In genomic region chr1:126461527-126462354, GRCm38 (mm10) we compare ENCODE assay signal across 15 mouse cellular contexts.
A peak's percentile ranks its signal among the peaks of the same experiment; 100 is the strongest.
DNase-seq lines count a peak whose midpoint lies in the region; ATAC-seq and TF ChIP-seq lines count a peak whose summit lies in the region.
"Had no signal": no experiment of that assay in that cellular context is flagged by ENCODE, and none has a peak within 500 bp of the region (broad histone marks: within the 10 kb centered on the region; RNA-seq: fewer than 3 reads in every experiment).

No protein-coding gene starts in this region.

- no peak overlapping the region for H3K9ac ChIP-seq in heart, embryonic 11.5 days (ENCODE audit: low read depth, low read length)
- H3K9ac ChIP-seq in lung, embryonic 14.5 days, result no peak overlapping the region
- H3K9ac ChIP-seq in forebrain, embryonic 16.5 days (replicated peaks; ENCODE audit: low read depth, low read length), result no peak overlapping the region
- H3K9ac ChIP-seq: embryonic facial prominence, embryonic 13.5 days had no signal

- no peak overlapping the region for H3K4me3 ChIP-seq in heart, embryonic 11.5 days (ENCODE audit: low read depth, low read length)
- H3K4me3 ChIP-seq in lung, embryonic 14.5 days (ENCODE audit: low read depth, low read length), result no peak overlapping the region
- no peak overlapping the region for H3K4me3 ChIP-seq in forebrain, embryonic 16.5 days (replicated peaks; ENCODE audit: low read length)
- H3K4me3 ChIP-seq: embryonic facial prominence, embryonic 13.5 days; layer of hippocampus, adult 2 months had no signal

- TF ChIP-seq CTCF in lung, embryonic 14.5 days (IDR thresholded peaks at IDR 0.05; ENCODE audit: low read depth), result no peak

- intact Hi-C loops in heart, postnatal 14 days (cut with DNase I), result no loop called here

- DNase-seq in heart, postnatal 14 days, result no peak
- peak; percentile 54 for DNase-seq in lung, embryonic 14.5 days
- DNase-seq in lung, adult 18-20 months, result no peak
- DNase-seq in lung, postnatal 10 days, result peak; percentile 35
- no peak for DNase-seq in thymus, postnatal 0 days (ENCODE audit: low spot score)
- DNase-seq: adrenal gland, adult 8-10 months; cerebellum, postnatal 25 days had no signal

- H3K4me1 ChIP-seq in heart, embryonic 11.5 days (ENCODE audit: control insufficient read depth, insufficient read depth, low read length), result peaks cover 4% of the 10 kb centered on the region; the same call in 1 of the 2 replicates
- H3K4me1 ChIP-seq in lung, embryonic 14.5 days (ENCODE audit: insufficient read depth), result peaks cover 4% of the 10 kb centered on the region; the same call in 1 of the 2 replicates
- H3K4me1 ChIP-seq in forebrain, embryonic 16.5 days (replicated peaks; ENCODE audit: control insufficient read depth, insufficient read depth, low read length), result peaks cover 17% of the 10 kb centered on the region
- H3K4me1 ChIP-seq: embryonic facial prominence, embryonic 13.5 days had no signal

- no peaks in the 10 kb centered on the region for H3K36me3 ChIP-seq in heart, embryonic 11.5 days (ENCODE audit: control insufficient read depth, insufficient read depth, low read length)
- no peaks in the 10 kb centered on the region for H3K36me3 ChIP-seq in lung, embryonic 14.5 days (ENCODE audit: insufficient read depth)
- H3K36me3 ChIP-seq in forebrain, embryonic 16.5 days (ENCODE audit: control insufficient read depth, insufficient read depth), result no peaks in the 10 kb centered on the region
- H3K36me3 ChIP-seq: embryonic facial prominence, embryonic 13.5 days had no signal

- ATAC-seq in heart, embryonic 11.5 days (replicated peaks; ENCODE audit: insufficient number of reproducible peaks, low FRiP score, low TSS enrichment), result peak; percentile 46; the same call in 1 of the 2 replicates
- peak; percentile 57; the same call in 1 of the 2 replicates for ATAC-seq in lung, embryonic 14.5 days (ENCODE audit: insufficient read depth)
- peak; percentile 47; the same call in 1 of the 2 replicates for ATAC-seq in forebrain, embryonic 16.5 days
- no peak for ATAC-seq in erythroblast, adult 5-6 weeks (replicated peaks; ENCODE audit: low FRiP score, poor library complexity, severe bottlenecking)
- ATAC-seq: intestine, postnatal 0 days had no signal

- 34% methylated on average over 11 of the region's 11 CpGs for WGBS in heart, embryonic 11.5 days (ENCODE audit: insufficient replicate concordance)
- WGBS in lung, embryonic 14.5 days, result 26% methylated on average over 11 of the region's 11 CpGs
- 18% methylated on average over 11 of the region's 11 CpGs for WGBS in forebrain, embryonic 16.5 days

- no peaks in the 10 kb centered on the region for H3K27me3 ChIP-seq in heart, embryonic 11.5 days (ENCODE audit: control insufficient read depth, insufficient read depth, low read length)
- no peaks in the 10 kb centered on the region for H3K27me3 ChIP-seq in lung, embryonic 14.5 days (ENCODE audit: insufficient read depth, low read length)
- no peaks in the 10 kb centered on the region for H3K27me3 ChIP-seq in forebrain, embryonic 16.5 days (replicated peaks; ENCODE audit: control insufficient read depth, insufficient read depth, low read length)
- H3K27me3 ChIP-seq: CH12.LX; embryonic facial prominence, embryonic 13.5 days had no signal

- H3K27ac ChIP-seq in heart, embryonic 11.5 days (ENCODE audit: low read depth, low read length), result no peak overlapping the region
- H3K27ac ChIP-seq in lung, embryonic 14.5 days (ENCODE audit: low read depth), result peak overlapping the region; percentile 50; the same call in 1 of the 2 replicates
- 0 out of 2 replicates have a peak overlapping the region, but pooled peaks have one; percentile 9 for H3K27ac ChIP-seq in forebrain, embryonic 16.5 days (ENCODE audit: low read length)
- H3K27ac ChIP-seq: embryonic facial prominence, embryonic 13.5 days; layer of hippocampus, adult 2 months had no signal

- H3K9me3 ChIP-seq in heart, embryonic 11.5 days (replicated peaks; ENCODE audit: control insufficient read depth, low read length), result no peaks in the 10 kb centered on the region
- H3K9me3 ChIP-seq in lung, embryonic 14.5 days (ENCODE audit: low read depth, low read length), result no peaks in the 10 kb centered on the region
- no peaks in the 10 kb centered on the region for H3K9me3 ChIP-seq in forebrain, embryonic 16.5 days (ENCODE audit: control insufficient read depth, low read length)
- H3K9me3 ChIP-seq: embryonic facial prominence, embryonic 13.5 days had no signal

- H3K4me2 ChIP-seq in heart, embryonic 11.5 days, result 0 out of 2 replicates have a peak overlapping the region, but pooled peaks have one; percentile 8
- 0 out of 2 replicates have a peak overlapping the region, but pooled peaks have one; percentile 24 for H3K4me2 ChIP-seq in lung, embryonic 14.5 days
- no peak overlapping the region for H3K4me2 ChIP-seq in forebrain, embryonic 16.5 days (ENCODE audit: low read length)
- H3K4me2 ChIP-seq: embryonic facial prominence, embryonic 13.5 days; liver, embryonic 11.5 days had no signal

Comparison
In these comparisons a context has a peak if more than half of its experiments do, and no peak if none do; other contexts are left out.
1. DNase-seq: peak in lung, embryonic 14.5 days (single experiment) and lung, postnatal 10 days (single experiment); none in heart, postnatal 14 days (0 of 2), lung, adult 18-20 months (0 of 2) and thymus, postnatal 0 days (single experiment).